Mouse (Mus musculus): ENCODE measurements around the gene Snw1.

Snw1 gene

DNA sequence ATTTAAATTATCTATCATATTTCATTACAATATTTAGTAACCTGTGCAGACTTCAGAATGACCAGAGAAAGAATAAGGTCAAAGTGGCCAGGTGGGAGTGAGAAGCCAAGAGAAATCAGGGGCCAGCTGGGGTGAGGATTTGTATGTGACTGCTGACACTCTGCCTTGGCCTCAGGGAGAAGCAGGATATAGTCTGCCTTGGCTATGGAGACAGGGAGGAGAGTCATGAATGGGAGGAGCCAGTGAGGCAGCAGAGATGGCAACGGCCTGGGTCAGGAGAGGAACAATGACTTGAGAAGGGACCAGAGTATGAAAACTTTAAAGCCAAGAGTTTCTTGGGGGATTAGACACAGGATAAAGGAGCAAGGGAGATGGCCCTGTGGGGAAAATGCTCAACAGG is 48.4 kb downstream of the Snw1 start:
- in situ Hi-C loops (cut with MboI), result no loop called here

DNA sequence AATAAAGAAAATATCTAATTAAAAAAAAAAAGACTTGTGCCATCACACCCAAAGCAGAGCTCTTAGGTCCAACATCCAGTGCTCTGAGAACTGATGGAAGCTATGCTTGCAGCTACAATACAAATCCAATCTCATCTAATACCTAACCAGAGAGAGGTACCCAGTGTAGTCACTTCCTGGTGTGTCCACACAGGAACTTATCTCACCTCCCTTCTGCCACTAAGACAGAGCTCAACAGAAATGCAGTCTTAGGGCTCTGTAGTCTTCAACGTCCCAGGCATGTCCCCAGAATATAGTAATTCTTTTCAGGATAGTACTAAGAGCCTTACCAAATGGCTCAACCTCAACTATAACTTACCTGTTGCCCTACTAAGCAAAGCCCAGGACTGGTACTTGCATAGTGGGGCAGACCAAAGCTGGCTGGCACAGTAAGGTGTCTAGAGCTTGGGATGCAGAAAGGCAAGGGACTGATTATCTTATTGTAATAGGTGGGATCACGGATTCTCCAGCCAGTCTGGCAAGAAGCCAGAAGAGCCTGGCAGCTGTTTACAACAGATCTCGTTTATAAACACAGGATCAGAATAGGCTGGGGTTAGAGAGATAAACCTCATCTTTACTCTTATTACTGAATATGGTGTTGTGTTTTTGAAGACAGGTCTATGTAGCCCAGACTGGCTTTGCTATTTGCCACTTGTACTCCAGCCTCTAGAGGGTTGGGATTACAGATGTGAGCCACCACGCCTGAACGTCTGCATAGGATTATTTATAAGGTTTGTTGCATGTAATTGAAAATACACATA is 50.2 kb downstream of the Snw1 start:
- in situ Hi-C loops (cut with MboI), result no loop called here

DNA sequence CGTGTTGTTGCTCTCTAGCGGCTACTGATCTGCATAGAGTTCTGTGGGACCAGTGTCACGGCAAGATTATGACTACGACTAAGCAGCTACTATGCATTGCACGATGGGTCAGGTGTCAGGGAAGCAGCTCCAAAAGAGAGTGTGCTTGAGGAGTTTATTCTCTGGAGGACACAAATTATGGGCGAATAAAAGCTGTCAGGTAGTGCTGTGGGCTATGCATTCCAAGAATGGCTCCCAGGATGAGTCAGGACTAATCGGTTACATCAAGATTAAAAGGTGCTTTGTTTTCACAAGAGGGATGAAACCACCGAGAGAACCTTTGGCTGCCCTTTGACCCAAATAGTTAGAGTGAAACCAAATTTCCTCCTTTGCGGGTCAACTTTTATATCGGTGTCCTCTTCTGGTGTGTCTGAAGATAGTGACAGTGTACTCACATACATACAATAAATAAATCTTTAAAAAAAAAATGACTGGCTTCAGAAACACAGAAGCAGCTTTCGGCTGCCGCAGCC is 52.0 kb downstream of the Snw1 start:
- in situ Hi-C loops (cut with MboI), result no loop called here

DNA sequence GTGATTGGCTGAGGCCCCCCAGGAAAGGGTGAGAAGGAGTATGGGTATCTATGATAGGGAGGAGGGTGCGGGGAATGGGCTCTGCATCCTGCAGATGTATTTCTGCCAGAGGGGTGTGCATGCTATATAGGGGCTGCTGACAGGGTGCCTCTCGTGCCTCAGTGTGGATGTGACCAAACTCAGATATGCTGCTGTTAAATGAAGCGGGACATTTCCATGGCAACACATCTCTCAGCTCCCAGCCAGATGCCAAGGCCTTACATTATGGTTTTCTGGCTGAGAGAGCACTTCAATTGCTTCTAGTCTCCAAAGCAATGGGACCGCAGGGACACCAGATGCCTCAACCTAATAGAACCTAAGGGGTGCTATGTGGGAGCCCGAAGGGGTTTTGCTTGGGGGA is 53.2 kb downstream of the Snw1 start:
- in situ Hi-C loops (cut with MboI), result no loop called here

DNA sequence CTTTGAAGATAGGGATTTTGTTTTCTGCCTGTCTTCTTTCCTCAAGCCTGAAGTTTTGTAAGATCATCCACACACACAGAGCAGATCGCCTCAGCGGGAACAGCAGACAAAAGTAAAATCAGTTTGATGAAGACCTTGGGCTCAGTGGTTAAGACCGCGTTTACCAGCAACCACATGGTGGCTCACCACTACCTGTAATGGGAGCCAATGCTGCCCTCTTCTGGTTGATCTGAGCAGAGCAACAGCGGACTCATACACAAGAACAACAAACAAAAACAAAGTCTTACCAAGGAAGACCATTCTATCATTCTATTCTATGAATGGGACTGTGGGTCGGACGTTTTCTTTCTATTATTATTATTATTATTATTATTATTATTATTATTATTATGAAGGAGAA is 55.4 kb downstream of the Snw1 start:
- in situ Hi-C loops (cut with MboI), result no loop called here

DNA sequence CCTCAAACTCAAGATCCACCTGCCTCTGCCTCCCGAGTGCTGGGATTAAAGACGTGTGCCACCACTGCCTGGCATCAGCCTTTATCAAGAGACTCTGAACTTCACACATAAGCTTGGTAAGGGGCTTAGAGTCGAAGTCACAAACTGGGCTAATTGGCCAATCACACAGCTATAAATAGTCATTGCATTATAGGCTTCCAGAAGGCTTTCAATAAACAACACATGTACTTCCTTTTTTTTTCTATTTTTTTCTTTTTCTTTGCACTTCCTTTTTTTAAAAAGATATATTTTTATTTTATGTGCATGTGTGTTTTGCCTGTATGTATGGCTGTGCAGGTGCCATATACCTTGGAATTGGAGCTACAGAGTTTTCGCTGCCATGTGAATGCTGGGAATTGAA is 56.7 kb downstream of the Snw1 start:
- in situ Hi-C loops (cut with MboI), result no loop called here

DNA sequence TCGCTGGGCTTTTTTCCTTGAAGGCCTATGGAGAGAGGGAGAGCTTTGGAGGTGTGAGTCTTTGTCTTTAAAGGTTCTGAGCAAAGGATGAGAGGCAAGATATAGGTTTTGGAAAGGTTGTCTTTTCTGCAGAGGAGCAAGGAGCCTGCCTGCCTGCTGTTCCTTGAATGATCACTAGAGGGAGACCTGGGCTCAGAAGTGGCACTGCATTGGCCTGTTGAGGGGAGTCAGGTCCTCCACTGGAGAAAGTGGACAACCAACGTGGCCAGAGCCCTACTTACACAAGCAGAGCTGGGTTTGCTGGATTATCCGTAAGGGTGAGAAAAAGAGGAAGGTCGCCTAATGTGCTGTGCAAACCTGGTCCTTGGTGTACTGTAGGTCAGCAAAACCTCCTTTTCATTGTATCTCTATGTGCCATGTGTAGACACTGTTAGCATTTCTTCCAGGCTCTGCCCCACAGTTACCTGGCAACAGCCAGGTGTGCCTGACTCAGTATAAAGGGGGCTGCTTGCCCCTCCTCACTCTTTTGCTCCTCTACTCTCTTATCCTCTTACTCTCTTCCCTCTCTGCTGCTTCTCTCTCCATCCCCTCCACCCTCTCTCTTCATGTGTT is 58.8 kb downstream of the Snw1 start:
- in situ Hi-C loops (cut with MboI), result no loop called here

DNA sequence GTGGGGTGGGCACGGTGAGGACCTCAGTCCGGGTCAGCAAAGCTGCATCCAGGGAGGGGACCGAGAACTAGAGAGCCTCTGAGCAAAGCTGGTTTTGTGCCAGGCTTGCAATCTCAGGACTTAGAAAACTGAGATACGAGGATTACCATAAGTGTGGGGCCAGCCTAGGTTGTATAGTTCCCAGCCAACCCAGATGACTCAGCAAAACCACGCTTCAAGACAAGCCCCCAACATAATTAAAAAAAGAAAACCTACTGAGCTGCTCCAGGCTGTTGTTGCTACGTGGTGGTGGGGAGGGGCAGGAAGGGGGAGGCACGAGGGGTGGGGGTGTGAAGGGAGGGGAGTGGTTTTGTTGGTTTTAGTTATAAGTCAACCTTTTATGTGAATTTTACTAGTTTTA is 61.1 kb downstream of the Snw1 start:
- in situ Hi-C loops (cut with MboI), result no loop called here

DNA sequence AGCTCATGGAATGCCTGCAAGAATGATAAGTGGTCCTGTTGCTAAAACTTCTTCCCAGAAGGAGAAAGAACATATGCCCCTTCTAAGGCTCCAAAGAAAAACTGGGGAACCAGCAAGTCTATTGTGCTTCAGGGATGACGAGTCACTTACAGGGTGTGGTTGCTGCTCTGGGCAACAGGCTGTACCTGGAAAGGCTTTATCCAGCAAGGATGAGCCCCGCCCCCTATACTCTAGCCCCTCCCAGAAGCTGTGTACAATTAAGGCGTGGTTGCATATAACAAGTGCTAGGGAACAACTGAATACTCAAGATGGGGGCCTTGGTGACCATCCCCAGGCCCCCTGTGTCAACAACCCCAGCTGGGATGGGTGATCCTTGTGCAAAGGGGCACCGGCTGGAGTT is 63.0 kb downstream of the Snw1 start:
- in situ Hi-C loops (cut with MboI), result no loop called here

DNA sequence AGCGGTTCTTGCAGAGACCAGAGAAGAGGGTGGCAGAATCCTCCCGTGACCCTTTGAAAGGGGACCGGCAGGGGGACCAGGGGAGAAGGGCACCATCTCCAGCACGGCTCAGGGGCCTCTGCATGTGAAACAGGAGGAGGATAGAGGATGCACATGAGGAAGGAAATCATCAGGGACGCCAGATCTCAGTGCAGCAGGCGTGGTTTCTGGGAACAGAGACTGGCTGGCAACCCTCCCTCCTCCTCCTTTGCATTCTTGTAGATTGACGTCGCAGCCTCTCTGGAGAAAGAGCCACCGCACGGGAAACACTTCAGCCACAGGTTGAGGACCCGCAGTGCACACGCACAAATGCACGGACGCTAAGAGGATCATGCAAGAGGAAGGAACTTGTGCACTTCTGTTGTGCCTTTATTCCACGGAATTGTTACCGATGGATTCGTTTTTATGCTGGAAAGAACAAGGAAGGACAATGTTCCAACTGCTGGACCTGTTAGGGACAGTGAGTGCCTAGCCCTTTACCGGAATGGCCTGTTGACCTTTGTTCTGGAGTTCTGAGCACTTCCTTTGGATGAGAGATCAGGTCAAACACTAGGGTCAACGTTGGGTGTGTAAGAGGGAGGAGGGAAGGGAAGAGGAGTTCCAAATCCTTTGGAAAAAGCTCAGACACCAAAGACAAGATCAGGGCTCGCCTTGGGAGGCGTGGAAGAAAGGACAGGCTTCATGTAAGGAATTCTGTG is 64.0 kb downstream of the Snw1 start:
- in situ Hi-C loops (cut with MboI), result no loop called here

DNA sequence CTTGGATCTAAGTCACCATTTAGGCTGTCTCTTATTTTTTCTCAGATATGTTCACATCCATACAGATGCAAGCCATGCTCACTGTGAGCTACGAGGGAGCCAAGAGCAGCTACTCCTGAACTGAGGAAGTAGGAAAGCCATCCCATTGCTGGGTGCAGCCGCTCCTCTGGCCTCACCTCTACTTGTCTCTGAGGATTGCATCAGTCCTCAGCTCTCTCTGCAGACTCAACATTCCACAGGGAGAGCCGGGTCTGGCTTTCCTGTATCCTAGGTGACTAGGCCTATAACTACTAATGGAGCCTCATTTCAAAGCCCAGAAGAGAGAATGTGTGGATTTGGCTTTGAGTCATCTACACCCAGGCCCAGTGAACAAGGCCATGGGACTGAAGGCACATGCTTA is 66.4 kb downstream of the Snw1 start:
- in situ Hi-C loops (cut with MboI), result no loop called here

DNA sequence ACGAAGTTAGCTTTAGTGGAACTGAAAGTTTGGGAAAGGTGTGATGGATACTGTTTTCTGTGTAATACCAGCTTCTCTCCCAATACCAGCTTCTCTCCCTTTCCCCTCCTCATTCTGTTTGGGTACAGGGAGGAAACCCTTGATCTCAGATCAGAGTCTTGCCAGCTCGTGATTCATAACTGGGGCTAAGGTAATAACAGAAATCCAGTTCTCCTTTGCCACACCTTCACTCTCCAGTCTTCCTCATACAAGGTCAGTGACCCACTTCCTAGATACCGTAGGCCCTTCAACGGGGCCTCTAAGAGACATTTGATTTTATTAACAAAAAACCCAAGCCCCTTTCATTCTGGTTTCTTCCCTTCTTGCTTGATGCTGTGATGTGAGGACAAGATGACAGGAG is 66.9 kb downstream of the Snw1 start:
- in situ Hi-C loops (cut with MboI), result no loop called here

DNA sequence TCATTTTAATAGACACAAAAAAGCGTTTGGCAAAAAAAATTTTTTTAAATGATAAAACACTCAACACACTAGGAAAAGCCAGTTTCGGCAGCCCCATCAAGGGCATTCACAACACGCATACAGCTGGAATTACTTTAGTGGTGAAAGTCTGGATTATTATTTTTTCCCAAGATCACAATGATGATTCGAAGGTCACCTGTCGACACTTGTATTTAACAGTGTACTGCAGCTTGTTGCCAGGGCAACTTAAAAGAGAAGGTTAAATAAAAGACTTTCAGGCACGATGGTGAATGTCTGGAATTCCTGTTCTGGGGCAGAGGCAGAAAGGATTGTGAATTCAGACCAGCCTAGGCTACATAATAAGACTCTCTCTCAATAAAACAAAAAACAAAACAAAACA is 70.2 kb downstream of the Snw1 start:
- in situ Hi-C loops (cut with MboI), result no loop called here

DNA sequence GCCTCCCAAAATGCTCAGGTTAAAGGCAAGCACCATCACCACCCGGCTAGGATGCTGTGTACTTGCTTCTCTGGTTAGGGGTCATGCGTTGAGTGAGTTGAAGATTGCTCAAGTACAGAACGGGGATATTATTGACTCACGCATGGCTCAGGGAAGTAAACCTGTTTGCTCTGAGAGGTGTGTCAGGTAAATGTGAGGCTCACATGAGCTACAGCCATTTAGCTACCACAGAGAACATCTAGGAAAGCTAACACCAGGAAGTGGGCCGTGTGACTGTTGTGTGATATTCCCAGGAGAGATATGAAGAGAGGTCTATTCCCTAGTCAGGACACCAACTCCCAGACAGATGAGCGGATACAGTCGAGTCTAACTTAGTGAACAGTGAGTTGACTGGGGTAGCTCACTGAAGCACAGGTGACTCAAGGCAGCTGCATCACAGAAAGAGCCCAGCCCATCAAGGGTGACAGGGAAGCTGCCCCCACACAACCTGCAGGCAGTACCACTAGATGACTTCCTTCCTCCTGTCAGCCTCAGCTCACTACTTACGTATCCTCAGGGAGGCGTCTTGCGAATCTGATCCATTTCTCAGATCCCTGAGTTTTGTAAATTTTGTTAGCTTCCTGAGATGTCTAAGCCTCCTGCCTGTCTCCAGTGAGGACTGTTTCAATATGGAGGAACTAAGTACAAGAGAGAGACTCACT is 72.8 kb downstream of the Snw1 start:
- in situ Hi-C loops (cut with MboI), result no loop called here
